Mouse (Mus musculus): Measurements from ENCODE around the gene Strc. TPM values are rescaled to one million over a fixed set of nuclear protein-coding genes. Genes with fewer than 3 reads are reported as not detected.
"Not testable (repeated sequence)": the region's sequence is repeated elsewhere in the genome, so short reads cannot be mapped to it uniquely, and the experiment has no call there.

Gene Strc
- polyA plus RNA-seq (2016; fragmentation: Nextera tagmentation; extraction: Ambion mirVana) = not detected in 2 replicates

DNA sequence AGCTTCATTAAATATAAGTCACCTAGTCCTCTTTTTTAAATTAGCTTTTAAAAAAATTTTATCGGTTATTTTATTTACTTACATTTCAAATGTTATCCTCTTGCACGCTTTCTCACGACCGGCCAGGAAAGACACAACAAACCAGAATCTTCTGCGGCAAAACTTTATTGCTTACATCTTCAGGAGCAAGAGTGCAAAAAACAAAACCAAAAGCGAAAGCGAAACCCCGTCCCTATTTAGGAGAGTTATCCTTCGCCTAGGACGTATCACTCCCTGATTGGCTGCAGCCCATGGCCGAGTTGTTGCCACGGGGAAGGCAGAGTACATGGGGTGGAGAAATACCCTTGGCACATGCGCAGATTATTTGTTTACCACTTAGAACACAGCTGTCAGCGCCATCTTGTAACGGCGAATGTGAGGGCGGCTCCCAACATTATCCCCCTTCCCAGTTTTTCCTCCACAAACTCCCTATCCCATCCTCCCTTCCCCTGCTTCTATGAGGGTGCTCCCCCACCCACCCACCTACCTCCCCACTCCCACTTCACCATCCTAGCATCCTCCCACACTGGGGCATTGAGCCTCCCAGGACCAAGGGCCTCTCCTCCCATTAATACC lies at the start of gene Strc:
Strc (minus strand) TSS at position 208 of the 615 bp plus-strand sequence.
- not testable (repeated sequence) for H3K27ac ChIP-seq; ATAC-seq; H3K27me3 ChIP-seq (replicated peaks); H3K4me1 ChIP-seq; H3K9ac ChIP-seq; H3K9me3 ChIP-seq (replicated peaks); H3K4me3 ChIP-seq; H3K4me2 ChIP-seq; H3K36me3 ChIP-seq
- 89% methylated on average over 17 of the region's 17 CpGs for WGBS (ENCODE audit: insufficient replicate concordance)

DNA sequence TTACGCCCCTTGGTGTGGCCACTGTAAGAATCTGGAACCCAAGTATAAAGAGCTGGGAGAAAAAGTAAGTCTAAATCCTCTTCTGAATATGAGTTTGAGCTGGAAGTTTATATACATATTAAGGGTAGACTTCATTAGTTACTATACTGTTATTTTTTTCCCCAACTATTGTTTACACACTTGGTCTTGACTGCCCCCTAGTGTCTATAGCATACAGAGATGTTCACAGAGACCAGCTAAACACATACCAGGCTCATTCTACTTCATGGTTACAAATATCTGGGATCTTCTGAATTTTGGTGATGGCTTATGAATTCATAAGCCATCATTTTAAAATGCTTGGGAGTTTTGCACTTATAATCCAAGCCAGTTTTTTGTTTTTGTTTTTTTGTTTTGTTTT lies 47.9 kb upstream of the Strc start:
- H3K4me3 ChIP-seq = no peak overlapping the region
- H3K27me3 ChIP-seq (replicated peaks) = 0 out of 2 replicates have a peak, but pooled peaks cover 3% of the 10 kb centered on the region
- no peak overlapping the region for H3K27ac ChIP-seq
- no peak overlapping the region for H3K9ac ChIP-seq
- H3K36me3 ChIP-seq = peaks cover 100% of the 10 kb centered on the region
- 95% methylated on average over 1 of the region's 1 CpGs for WGBS (ENCODE audit: insufficient replicate concordance)
- no peak for ATAC-seq
- H3K9me3 ChIP-seq (replicated peaks) = no peaks in the 10 kb centered on the region
- H3K4me2 ChIP-seq = no peak overlapping the region
- H3K4me1 ChIP-seq = no peaks in the 10 kb centered on the region

GRCm38 (mm10) chr2:121425890-121426289 lies 38.9 kb upstream of the Strc start:
- Histone ChIP-seq H3K9ac (no peak overlapping the region), H3K27ac (no peak overlapping the region), H3K4me2 (no peak overlapping the region), H3K9me3 (replicated peaks) (no peaks in the 10 kb centered on the region), H3K4me3 (no peak overlapping the region), H3K4me1 (no peaks in the 10 kb centered on the region), H3K27me3 (replicated peaks) (no peaks in the 10 kb centered on the region), H3K36me3 (peaks cover 99% of the 10 kb centered on the region)
- WGBS (ENCODE audit: insufficient replicate concordance) = 82% methylated on average over 2 of the region's 2 CpGs
- no peak for ATAC-seq

DNA sequence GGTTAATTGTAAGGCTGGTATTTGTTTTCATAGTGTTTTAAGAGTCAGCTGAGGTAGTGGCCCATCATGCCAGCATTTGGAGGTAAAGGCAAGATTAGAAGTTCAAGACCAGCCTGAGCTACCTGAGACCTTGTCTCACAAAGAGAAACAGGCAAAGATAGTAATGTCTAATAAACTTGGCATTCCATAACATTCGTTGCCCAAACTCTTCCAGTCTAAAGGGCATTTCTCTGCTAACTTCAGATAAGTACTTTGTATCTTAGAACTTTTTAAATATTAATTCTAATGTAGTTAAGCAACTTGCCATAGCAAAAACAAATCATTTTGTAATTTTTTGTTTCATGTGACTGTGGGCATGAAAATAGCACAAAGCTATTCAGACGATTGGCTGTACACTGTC lies 36.2 kb upstream of the Strc start:
- WGBS (ENCODE audit: insufficient replicate concordance) = 79% methylated on average over 2 of the region's 2 CpGs
- Histone ChIP-seq H3K9me3 (replicated peaks) (no peaks in the 10 kb centered on the region), H3K36me3 (peaks cover 95% of the 10 kb centered on the region), H3K9ac (no peak overlapping the region), H3K27me3 (replicated peaks) (no peaks in the 10 kb centered on the region), H3K27ac (no peak overlapping the region), H3K4me3 (no peak overlapping the region), H3K4me2 (no peak overlapping the region), H3K4me1 (no peaks in the 10 kb centered on the region)
- ATAC-seq = no peak

GRCm38 (mm10) chr2:121418476-121418875 lies 31.5 kb upstream of the Strc start:
- Histone ChIP-seq H3K27me3 (replicated peaks) (no peaks in the 10 kb centered on the region), H3K4me3 (no peak overlapping the region), H3K4me1 (peaks cover 30% of the 10 kb centered on the region), H3K9me3 (replicated peaks) (no peaks in the 10 kb centered on the region), H3K9ac (no peak overlapping the region), H3K27ac (no peak overlapping the region), H3K4me2 (no peak overlapping the region), H3K36me3 (peaks cover 78% of the 10 kb centered on the region)
- WGBS (ENCODE audit: insufficient replicate concordance) = 82% methylated on average over 3 of the region's 3 CpGs
- ATAC-seq = no peak

DNA sequence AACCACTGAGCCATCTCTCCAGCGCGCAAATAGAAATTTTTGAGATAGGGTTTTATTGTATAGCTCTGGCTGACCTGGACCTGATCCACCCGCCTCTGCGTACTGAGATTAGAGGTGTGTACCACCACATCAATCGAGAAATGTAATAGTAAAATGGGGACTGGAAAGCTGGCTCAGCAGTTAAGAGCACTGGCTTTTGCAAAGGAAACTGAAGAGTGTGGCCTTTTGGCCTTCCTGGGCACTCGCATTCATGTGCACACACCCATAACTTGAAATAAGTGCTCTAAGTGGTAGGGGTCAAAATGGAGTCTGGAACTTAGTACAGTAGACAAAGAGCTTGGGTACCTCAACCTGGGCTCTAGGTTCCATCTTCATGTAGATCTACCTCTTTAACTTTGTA lies 29.4 kb upstream of the Strc start:
- Histone ChIP-seq H3K4me2 (peak overlapping the region; percentile 89; the same call in 1 of the 2 replicates), H3K27ac (no peak overlapping the region), H3K9me3 (replicated peaks) (no peaks in the 10 kb centered on the region), H3K4me1 (peaks cover 44% of the 10 kb centered on the region), H3K4me3 (no peak overlapping the region), H3K9ac (no peak overlapping the region), H3K36me3 (peaks cover 57% of the 10 kb centered on the region), H3K27me3 (replicated peaks) (no peaks in the 10 kb centered on the region)
- WGBS (ENCODE audit: insufficient replicate concordance) = 80% methylated on average over 6 of the region's 6 CpGs
- no peak for ATAC-seq

DNA sequence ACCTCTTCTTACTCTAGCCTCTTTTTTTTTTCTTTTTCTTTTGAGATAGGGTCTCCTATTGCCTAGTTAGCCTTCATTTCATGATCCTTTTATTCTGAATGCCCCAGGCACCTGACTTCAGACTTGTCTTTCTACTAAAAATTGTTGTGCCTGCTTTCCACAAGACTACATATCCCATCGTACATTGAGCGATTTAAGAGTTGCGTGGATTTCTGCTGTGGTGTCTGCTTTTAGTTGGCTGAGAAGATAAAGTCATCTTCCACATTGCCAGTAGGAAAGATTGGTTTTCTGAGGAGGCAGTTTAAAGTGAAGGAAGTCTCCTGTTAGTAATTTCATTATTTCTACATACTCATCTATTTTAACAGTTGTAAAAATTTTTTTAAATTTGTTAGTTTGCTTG lies 28.6 kb upstream of the Strc start:
- 75% methylated on average over 3 of the region's 3 CpGs for WGBS (ENCODE audit: insufficient replicate concordance)
- Histone ChIP-seq H3K4me1 (peaks cover 44% of the 10 kb centered on the region), H3K27ac (no peak overlapping the region), H3K9ac (peak overlapping the region; percentile 99), H3K27me3 (replicated peaks) (no peaks in the 10 kb centered on the region), H3K4me2 (peak overlapping the region; percentile 89), H3K4me3 (peak overlapping the region; percentile 100), H3K36me3 (peaks cover 51% of the 10 kb centered on the region), H3K9me3 (replicated peaks) (no peaks in the 10 kb centered on the region)
- ATAC-seq = no peak

DNA sequence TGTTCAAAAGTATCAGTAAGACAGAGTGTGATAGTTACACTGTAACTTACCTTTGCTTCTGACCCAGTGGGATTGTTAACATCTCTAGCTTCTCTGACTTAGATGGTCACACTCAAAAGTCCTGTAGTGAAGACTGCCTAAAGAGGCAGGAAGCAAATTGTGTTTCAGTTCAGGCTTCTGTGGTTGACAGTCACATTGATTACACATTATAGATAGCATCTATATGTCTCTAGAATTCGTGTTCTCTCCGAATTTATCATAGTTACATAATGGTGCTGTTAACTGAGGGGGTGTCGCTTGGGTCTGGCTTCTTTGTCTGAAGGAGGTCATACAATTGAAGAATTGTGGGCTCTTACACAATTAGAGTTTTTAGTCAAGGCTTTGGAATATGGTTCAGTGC lies 28.1 kb upstream of the Strc start:
- Histone ChIP-seq H3K4me2 (peak overlapping the region; percentile 89), H3K4me1 (peaks cover 44% of the 10 kb centered on the region), H3K9me3 (replicated peaks) (no peaks in the 10 kb centered on the region), H3K27me3 (replicated peaks) (no peaks in the 10 kb centered on the region), H3K4me3 (peak overlapping the region; percentile 100), H3K36me3 (peaks cover 47% of the 10 kb centered on the region), H3K9ac (peak overlapping the region; percentile 99), H3K27ac (0 out of 2 replicates have a peak overlapping the region, but pooled peaks have one; percentile 96)
- 27% methylated on average over 3 of the region's 3 CpGs for WGBS (ENCODE audit: insufficient replicate concordance)
- ATAC-seq = no peak

GRCm38 (mm10) chr2:121414139-121414685 lies 27.2 kb upstream of the Strc start:
- Histone ChIP-seq H3K9me3 (replicated peaks) (no peaks in the 10 kb centered on the region), H3K27ac (peak overlapping the region; percentile 96), H3K4me2 (peak overlapping the region; percentile 89), H3K36me3 (peaks cover 40% of the 10 kb centered on the region), H3K27me3 (replicated peaks) (no peaks in the 10 kb centered on the region), H3K4me3 (peak overlapping the region; percentile 100), H3K9ac (peak overlapping the region; percentile 99), H3K4me1 (peaks cover 44% of the 10 kb centered on the region)
- 0% methylated on average over 32 of the region's 32 CpGs for WGBS (ENCODE audit: insufficient replicate concordance)
- ATAC-seq = peak; percentile 73

GRCm38 (mm10) chr2:121413387-121414042 lies 26.5 kb upstream of the Strc start, which contains the start of the genes Pdia3 and Catsper2:
TSS of gene Pdia3 (plus strand) at chr2:121413775.
TSS of gene Catsper2 (minus strand) at chr2:121413792.
- peak; percentile 98 for ATAC-seq
- Histone ChIP-seq H3K4me1 (peaks cover 44% of the 10 kb centered on the region), H3K9ac (peak within 1 kb of the TSS; percentile 99), H3K36me3 (peaks cover 33% of the 10 kb centered on the region), H3K27me3 (replicated peaks) (no peaks in the 10 kb centered on the region), H3K27ac (peak within 1 kb of the TSS; percentile 96), H3K9me3 (replicated peaks) (no peaks in the 10 kb centered on the region), H3K4me3 (peak within 1 kb of the TSS; percentile 100), H3K4me2 (peak within 1 kb of the TSS; percentile 89)
- WGBS (ENCODE audit: insufficient replicate concordance) = under 1% methylated on average over 64 of the region's 68 CpGs

- H3K9me3 ChIP-seq (replicated peaks) = no peaks in the 10 kb centered on the region
- H3K4me3 ChIP-seq = peak overlapping the region; percentile 100
- peaks cover 44% of the 10 kb centered on the region for H3K4me1 ChIP-seq
- 6% methylated on average over 4 of the region's 4 CpGs for WGBS (ENCODE audit: insufficient replicate concordance)
- no peaks in the 10 kb centered on the region for H3K27me3 ChIP-seq (replicated peaks)
- no peak for ATAC-seq
- peaks cover 27% of the 10 kb centered on the region for H3K36me3 ChIP-seq
- peak overlapping the region; percentile 89 for H3K4me2 ChIP-seq
- peak overlapping the region; percentile 99 for H3K9ac ChIP-seq
- peak overlapping the region; percentile 96 for H3K27ac ChIP-seq
These were observed 25.9 kb upstream of the Strc start for GRCm38 (mm10) chr2:121412843-121413386.

DNA sequence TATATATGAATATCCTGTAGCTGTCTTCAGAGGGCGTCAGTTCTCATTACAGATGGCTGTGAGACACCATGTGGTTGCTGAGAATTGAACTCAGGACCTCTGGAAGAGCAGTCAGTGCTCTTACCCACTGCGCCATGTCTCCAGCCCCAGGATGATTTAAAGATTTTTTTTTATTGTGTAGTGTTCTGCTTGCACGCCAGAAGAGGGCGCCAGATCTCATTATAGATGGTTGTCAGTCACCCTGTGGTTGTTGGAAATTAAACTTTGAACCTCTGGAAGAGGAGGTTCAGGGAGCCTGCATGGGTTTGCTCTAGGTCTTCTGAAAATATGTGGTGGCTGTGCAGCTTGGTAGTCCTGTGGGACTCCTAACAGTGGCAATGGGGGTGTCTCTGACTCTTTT lies 21.2 kb upstream of the Strc start:
- Histone ChIP-seq H3K4me2 (no peak overlapping the region), H3K27me3 (replicated peaks) (no peaks in the 10 kb centered on the region), H3K36me3 (no peaks in the 10 kb centered on the region), H3K4me1 (peaks cover 13% of the 10 kb centered on the region), H3K9ac (no peak overlapping the region), H3K9me3 (replicated peaks) (no peaks in the 10 kb centered on the region), H3K4me3 (no peak overlapping the region), H3K27ac (no peak overlapping the region)
- WGBS (ENCODE audit: insufficient replicate concordance) = 19% methylated on average over 4 of the region's 4 CpGs
- peak; percentile 39; the same call in 1 of the 2 replicates for ATAC-seq

Measured in liver, embryonic 12.5 days (tissue).